Mouse (Mus musculus) midbrain, embryonic 11.5 days (tissue): ENCODE measurements around the gene Shbg. TPM values are rescaled to one million over a fixed set of nuclear protein-coding genes. Genes with fewer than 3 reads are reported as not detected.

Source experiments
- microRNA counts: library from miRNA; unstranded; fragments of <30 nt; microRNA quantifications from one replicate; lab custom pipeline; 2015
- microRNA-seq: library from miRNA; unstranded; fragments of <30 nt; microRNA quantifications from one replicate; pipeline ENCODE4, GENCODE M21; 2017
- polyA plus RNA-seq: library from polyadenylated mRNA; unstranded; fragments of >200 nt; fragmentation: Nextera tagmentation; extraction: Ambion mirVana; gene quantifications from 2 replicates; pipeline ENCODE4 v1.2.1, GENCODE M21; 2014

Gene Shbg
- polyA plus RNA-seq, 1 experiment from 2014 or later: not detected

MicroRNAs within 50 kb of the gene (microRNA counts, 519-probe panel; counts per million panel counts)
- not detected for microRNA mmu-miR-1934 (lab: Ali Mortazavi, UCI)
- microRNA mmu-miR-467f (lab: Ali Mortazavi, UCI): 2,868 counts per million, percentile 10 among the panel's probes with 10 or more counts

Small RNA genes within 50 kb of the gene (microRNA-seq; reads per million reads assigned to microRNA genes)
- gene Mir1934: 3.4 reads per million, percentile 16 among the genes with 10 or more reads in this experiment
- not detected for gene Mir467f

Other genes starting within 250 kb of the Shbg start
- 38.2 and 39.4 TPM in 2 replicates for gene Chd3, start 248.5 kb downstream of the Shbg start, polyA plus RNA-seq
- gene Naa38, start 222.4 kb downstream of the Shbg start, polyA plus RNA-seq: 120 and 130 TPM in 2 replicates
- 44.6 and 50.5 TPM in 2 replicates for gene Cyb5d1, start 222.3 kb downstream of the Shbg start, polyA plus RNA-seq
- gene Tmem88, start 219.7 kb downstream of the Shbg start, polyA plus RNA-seq: 11.9 and 13.1 TPM in 2 replicates
- 30.2 and 31.7 TPM in 2 replicates for gene Kdm6b, start 204.2 kb downstream of the Shbg start, polyA plus RNA-seq
- gene Dnah2, start 68.8 kb downstream of the Shbg start, polyA plus RNA-seq: 1.00 and 1.9 TPM in 2 replicates
- 11.0 and 12.3 TPM in 2 replicates for gene Efnb3, start 57.7 kb downstream of the Shbg start, polyA plus RNA-seq
- 35.1 and 36.4 TPM in 2 replicates for gene Wrap53, start 37.6 kb downstream of the Shbg start, polyA plus RNA-seq
- gene Trp53, start 37.5 kb downstream of the Shbg start, polyA plus RNA-seq: 144 and 147 TPM in 2 replicates
- 10.4 and 12.2 TPM in 2 replicates for gene Atp1b2, start 12.0 kb downstream of the Shbg start, polyA plus RNA-seq
- gene Sat2, start 4.1 kb upstream of the Shbg start, polyA plus RNA-seq: 13.1 and 16.8 TPM in 2 replicates
- gene Fxr2, start 15.1 kb upstream of the Shbg start, polyA plus RNA-seq: 25.6 and 29.0 TPM in 2 replicates
- 0.16 TPM in 1 of 2 replicates, not detected in the other for gene Sox15, start 37.4 kb upstream of the Shbg start, polyA plus RNA-seq
- gene Mpdu1, start 44.7 kb upstream of the Shbg start, polyA plus RNA-seq: 31.2 and 34.5 TPM in 2 replicates
- 7.0 and 7.9 TPM in 2 replicates for gene Cd68, start 48.2 kb upstream of the Shbg start, polyA plus RNA-seq
- 877 and 900 TPM in 2 replicates for gene Eif4a1, start 54.5 kb upstream of the Shbg start, polyA plus RNA-seq
- 80.6 and 90.8 TPM in 2 replicates for gene Senp3, start 64.2 kb upstream of the Shbg start, polyA plus RNA-seq
- not detected in 2 replicates for gene Tnfsf13, start 67.9 kb upstream of the Shbg start, polyA plus RNA-seq
- 2.0 and 2.8 TPM in 2 replicates for gene Tnfsf12, start 77.9 kb upstream of the Shbg start, polyA plus RNA-seq
- 0.78 and 1.6 TPM in 2 replicates for gene Tnfsfm13, start 78.2 kb upstream of the Shbg start, polyA plus RNA-seq
- gene Polr2a, start 140.7 kb upstream of the Shbg start, polyA plus RNA-seq: 52.4 and 54.1 TPM in 2 replicates
- gene Slc35g3, start 144.1 kb upstream of the Shbg start, polyA plus RNA-seq: not detected in 2 replicates
- gene Zbtb4, start 148.0 kb upstream of the Shbg start, polyA plus RNA-seq: 0.90 and 0.91 TPM in 2 replicates
- gene Chrnb1, start 178.0 kb upstream of the Shbg start, polyA plus RNA-seq: 0.67 and 0.79 TPM in 2 replicates
- gene Fgf11, start 184.0 kb upstream of the Shbg start, polyA plus RNA-seq: 1.3 and 1.5 TPM in 2 replicates
- gene Tmem102, start 187.7 kb upstream of the Shbg start, polyA plus RNA-seq: 0.20 and 0.23 TPM in 2 replicates
- gene Gm39566, start 197.4 kb upstream of the Shbg start, polyA plus RNA-seq: not detected in 2 replicates
- gene Spem2, start 200.6 kb upstream of the Shbg start, polyA plus RNA-seq: not detected in 2 replicates
- 0.12 TPM in 1 of 2 replicates, not detected in the other for gene Spem1, start 204.3 kb upstream of the Shbg start, polyA plus RNA-seq
- 9.9 and 10.3 TPM in 2 replicates for gene Nlgn2, start 219.9 kb upstream of the Shbg start, polyA plus RNA-seq
- gene Tmem256, start 220.6 kb upstream of the Shbg start, polyA plus RNA-seq: 285 and 287 TPM in 2 replicates
- gene Plscr3, start 228.5 kb upstream of the Shbg start, polyA plus RNA-seq: 61.7 and 65.3 TPM in 2 replicates
- gene Tnk1, start 240.8 kb upstream of the Shbg start, polyA plus RNA-seq: 0.44 and 0.48 TPM in 2 replicates